Mouse (Mus musculus) liver, embryonic 12.5 days (tissue): ENCODE data around the gene Fgf14. TPM values are rescaled to one million over a fixed set of nuclear protein-coding genes. Genes with fewer than 3 reads are reported as not detected.
"Not testable (repeated sequence)": the region's sequence is repeated elsewhere in the genome, so short reads cannot be mapped to it uniquely, and the experiment has no call there.

ENCODE experiments used
- ATAC-seq: fragments of 200-750 bp; cut with Nextera tagmentation; 2 replicates; pipeline ENCODE4 v1.8.0; 2017; ENCODE audit warnings: moderate number of reproducible peaks, mild to moderate bottlenecking, moderate library complexity
- H3K27ac ChIP-seq: fragments of 300-500 bp; sonication (generic); 2 replicates; pipeline ENCODE4 v1.5.1; 2016; ENCODE audit warnings: mild to moderate bottlenecking
- H3K27me3 ChIP-seq: fragments of 300-500 bp; sonication (generic); replicated peaks from 2 replicates; pipeline ENCODE4 v1.6.1; 2016; ENCODE audit warnings: mild to moderate bottlenecking, moderate library complexity
- H3K36me3 ChIP-seq: fragments of 300-500 bp; sonication (generic); 2 replicates; pipeline ENCODE4 v1.6.1; 2016; ENCODE audit warnings: mild to moderate bottlenecking, moderate library complexity
- H3K4me1 ChIP-seq: fragments of 300-500 bp; sonication (generic); 2 replicates; pipeline ENCODE4 v1.6.1; 2016
- H3K4me2 ChIP-seq: fragments of 300-500 bp; sonication (generic); 2 replicates; pipeline ENCODE4 v1.6.1; 2016; ENCODE audit warnings: mild to moderate bottlenecking, moderate library complexity
- H3K4me3 ChIP-seq: fragments of 300-500 bp; sonication (generic); 2 replicates; pipeline ENCODE4 v1.5.1; 2016; ENCODE audit warnings: mild to moderate bottlenecking, moderate library complexity
- H3K9ac ChIP-seq: fragments of 300-500 bp; sonication (generic); 2 replicates; pipeline ENCODE4 v1.6.1; 2016; ENCODE audit warnings: mild to moderate bottlenecking, moderate library complexity
- H3K9me3 ChIP-seq: fragments of 300-500 bp; sonication (generic); replicated peaks from 2 replicates; pipeline ENCODE4 v1.6.1; 2016; ENCODE audit warnings: mild to moderate bottlenecking, moderate library complexity
- WGBS: fragments of 180-500 bp; shearing (Covaris S2); methylation state at CpG from one replicate; pipeline ENCODE4 v1.1.7; 2016; ENCODE audit not compliant: insufficient replicate concordance; 5-methylcytosine and 5-hydroxymethylcytosine counted together
- polyA plus RNA-seq: library from polyadenylated mRNA; unstranded; fragments of >200 nt; fragmentation: Nextera tagmentation; extraction: Ambion mirVana; gene quantifications from 2 replicates; pipeline ENCODE4 v1.2.1, GENCODE M21; 2016

Gene Fgf14
- polyA plus RNA-seq, 1 experiment from 2014 or later: 0.06 TPM

DNA sequence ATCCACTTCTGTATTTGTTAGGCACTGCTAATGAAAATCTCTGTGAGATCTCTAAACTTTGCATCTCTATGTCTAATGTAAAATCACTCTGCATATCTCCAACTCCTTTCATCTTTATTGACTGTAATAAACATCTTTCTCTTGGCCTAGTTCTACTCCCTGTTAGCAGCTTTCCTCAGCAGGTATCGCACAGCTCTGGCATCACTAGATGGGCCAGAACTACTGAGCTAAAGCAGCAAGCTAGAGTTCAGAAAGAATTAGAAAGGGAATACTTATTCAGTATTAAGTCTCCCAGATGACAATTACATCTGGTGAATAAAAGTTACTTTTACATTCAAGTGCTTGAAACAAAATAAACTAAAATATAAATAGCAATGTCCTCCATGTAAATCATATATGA lies 221.8 kb downstream of the Fgf14 start:
- no peak for ATAC-seq
- no peak overlapping the region for H3K4me2 ChIP-seq
- H3K27ac ChIP-seq: no peak overlapping the region
- no peaks in the 10 kb centered on the region for H3K27me3 ChIP-seq
- no peak overlapping the region for H3K4me3 ChIP-seq
- H3K36me3 ChIP-seq: no peaks in the 10 kb centered on the region
- no peaks in the 10 kb centered on the region for H3K4me1 ChIP-seq
- H3K9me3 ChIP-seq: no peaks in the 10 kb centered on the region
- 76% methylated on average over 1 of the region's 1 CpGs for WGBS
- no peak overlapping the region for H3K9ac ChIP-seq

DNA sequence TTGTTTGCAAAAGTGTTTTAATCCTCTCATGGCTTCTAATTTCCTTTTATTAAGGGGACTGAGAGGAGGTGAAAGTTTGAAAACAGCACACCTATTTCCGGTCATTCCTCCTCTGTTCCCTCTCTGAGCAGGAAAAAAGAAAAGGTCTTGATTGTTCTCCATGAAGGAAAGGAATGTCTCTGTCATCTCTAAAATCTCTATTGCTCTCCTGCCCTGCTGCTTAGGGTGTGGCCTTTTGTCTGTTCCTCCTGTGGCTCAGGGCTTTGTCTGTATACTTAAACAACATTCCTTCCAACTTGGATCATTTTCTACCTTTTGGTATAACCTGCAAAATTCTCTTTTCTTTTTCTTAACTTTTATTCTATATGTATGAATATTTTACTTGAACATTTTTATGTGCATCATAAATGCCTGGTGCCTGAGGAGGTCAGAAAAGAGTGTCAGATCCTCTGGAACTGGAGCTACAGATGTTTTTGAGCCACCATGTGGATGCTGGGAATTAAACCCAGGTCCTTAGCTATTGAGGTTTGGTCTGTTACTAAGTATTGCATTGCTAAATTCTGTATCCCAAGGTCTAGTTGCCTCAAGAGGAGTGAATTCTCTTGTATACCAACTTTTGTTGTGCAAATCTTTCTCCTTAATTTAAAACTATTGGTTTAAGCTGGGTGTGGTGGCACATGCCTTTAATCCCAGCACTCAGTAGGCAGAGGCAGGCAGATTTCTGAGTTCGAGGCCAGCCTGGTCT lies 230.7 kb downstream of the Fgf14 start:
- Histone ChIP-seq H3K9me3 (no peaks in the 10 kb centered on the region), H3K27ac (no peak overlapping the region), H3K27me3 (no peaks in the 10 kb centered on the region), H3K4me3 (no peak overlapping the region), H3K4me2 (no peak overlapping the region), H3K36me3 (no peaks in the 10 kb centered on the region), H3K9ac (no peak overlapping the region), H3K4me1 (no peaks in the 10 kb centered on the region)
- WGBS: 30% methylated on average over 2 of the region's 2 CpGs
- ATAC-seq: no peak

DNA sequence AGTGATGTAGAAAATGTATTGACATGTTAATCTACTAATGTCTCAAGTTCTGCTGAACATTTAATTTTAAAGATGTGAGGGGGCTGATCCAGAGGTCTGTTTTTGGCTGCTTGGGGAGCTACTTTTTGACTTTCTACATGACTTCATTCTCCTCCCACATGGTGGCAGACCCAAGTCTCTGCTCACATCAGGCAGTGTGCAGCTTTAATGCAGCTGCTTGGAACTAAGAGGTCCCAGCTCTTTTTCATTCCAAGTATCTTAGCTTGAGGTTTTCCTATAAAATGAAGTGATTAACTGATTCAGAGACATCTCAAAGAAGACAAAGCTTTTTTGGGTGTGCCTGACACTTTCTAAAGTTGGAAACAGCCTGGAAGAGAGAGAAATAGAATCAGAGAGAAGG lies 232.1 kb downstream of the Fgf14 start:
- no peak overlapping the region for H3K27ac ChIP-seq
- ATAC-seq: no peak
- no peaks in the 10 kb centered on the region for H3K27me3 ChIP-seq
- H3K36me3 ChIP-seq: no peaks in the 10 kb centered on the region
- H3K9me3 ChIP-seq: no peaks in the 10 kb centered on the region
- H3K4me2 ChIP-seq: no peak overlapping the region
- no peak overlapping the region for H3K4me3 ChIP-seq
- H3K9ac ChIP-seq: no peak overlapping the region
- no peaks in the 10 kb centered on the region for H3K4me1 ChIP-seq

DNA sequence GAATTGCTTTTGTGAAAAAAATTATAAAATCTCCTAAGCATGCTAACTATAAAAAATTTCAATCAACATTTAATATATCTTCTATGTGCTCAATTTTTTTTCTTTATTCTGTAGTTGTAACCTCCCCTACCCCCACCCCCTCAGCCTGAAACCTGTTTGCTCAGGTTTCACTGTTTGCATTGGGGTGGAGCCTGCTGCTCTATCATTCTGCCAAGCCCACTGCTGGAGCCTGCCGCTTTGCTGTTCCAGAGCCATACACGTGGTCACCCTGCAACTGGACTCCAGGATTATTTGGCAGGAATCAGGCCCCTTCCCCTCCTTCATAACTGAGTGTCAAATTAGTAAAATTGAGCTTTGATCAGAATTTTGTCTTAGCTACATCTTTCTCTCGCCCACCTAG lies 237.6 kb downstream of the Fgf14 start:
- not testable (repeated sequence) for H3K9ac ChIP-seq, H3K4me3 ChIP-seq, H3K27me3 ChIP-seq, ATAC-seq, H3K9me3 ChIP-seq, H3K36me3 ChIP-seq, H3K4me2 ChIP-seq, H3K27ac ChIP-seq, H3K4me1 ChIP-seq
- WGBS: 26% methylated on average over 3 of the region's 3 CpGs

DNA sequence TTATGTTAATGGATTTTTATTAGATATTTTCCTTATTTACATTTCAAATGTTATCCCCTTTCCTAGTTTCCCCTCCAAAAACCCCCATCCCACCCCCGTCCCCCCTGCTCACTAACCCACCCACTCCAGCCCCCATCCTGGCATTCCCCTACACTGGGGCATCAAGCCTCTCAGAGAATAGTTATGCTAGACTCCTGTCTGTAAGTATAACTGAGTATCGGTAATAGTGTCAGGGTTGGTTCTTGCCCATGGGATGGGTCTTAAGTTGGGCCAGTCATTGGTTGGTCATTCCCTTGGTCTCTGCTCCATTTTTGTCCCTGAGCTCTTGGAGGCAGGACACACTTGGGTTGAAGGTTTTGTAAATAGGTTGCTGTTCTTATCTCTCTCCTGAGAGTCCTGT lies 265.0 kb downstream of the Fgf14 start:
- H3K4me1 ChIP-seq: no peaks in the 10 kb centered on the region
- H3K9ac ChIP-seq: no peak overlapping the region
- H3K4me2 ChIP-seq: no peak overlapping the region
- H3K9me3 ChIP-seq: no peaks in the 10 kb centered on the region
- no peak for ATAC-seq
- 57% methylated on average over 2 of the region's 2 CpGs for WGBS
- H3K36me3 ChIP-seq: no peaks in the 10 kb centered on the region
- H3K4me3 ChIP-seq: no peak overlapping the region
- H3K27ac ChIP-seq: no peak overlapping the region
- H3K27me3 ChIP-seq: no peaks in the 10 kb centered on the region

DNA sequence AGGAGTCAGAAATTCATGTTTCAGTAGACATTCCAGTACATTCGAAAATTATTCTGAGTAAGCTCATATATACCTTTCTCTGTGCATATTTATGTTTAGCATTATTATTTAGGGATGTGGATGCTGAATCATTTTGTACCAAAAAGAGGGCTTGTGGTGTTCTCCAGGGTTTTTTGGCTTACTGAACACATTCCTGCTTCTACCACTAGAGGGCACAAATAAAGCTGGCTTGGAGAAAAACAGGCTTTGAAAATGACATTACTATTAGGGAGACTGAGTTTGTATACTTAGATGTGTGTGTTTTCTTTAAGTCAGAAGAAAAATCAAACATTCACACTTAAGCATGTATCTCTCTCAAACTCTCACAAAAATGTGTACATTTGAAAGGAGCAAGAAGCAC lies 266.0 kb downstream of the Fgf14 start:
- Histone ChIP-seq H3K9ac (no peak overlapping the region), H3K4me1 (no peaks in the 10 kb centered on the region), H3K27me3 (no peaks in the 10 kb centered on the region), H3K4me3 (no peak overlapping the region), H3K36me3 (no peaks in the 10 kb centered on the region), H3K9me3 (no peaks in the 10 kb centered on the region), H3K4me2 (no peak overlapping the region), H3K27ac (no peak overlapping the region)
- no peak for ATAC-seq
- WGBS: 0% methylated on average over 1 of the region's 1 CpGs

DNA sequence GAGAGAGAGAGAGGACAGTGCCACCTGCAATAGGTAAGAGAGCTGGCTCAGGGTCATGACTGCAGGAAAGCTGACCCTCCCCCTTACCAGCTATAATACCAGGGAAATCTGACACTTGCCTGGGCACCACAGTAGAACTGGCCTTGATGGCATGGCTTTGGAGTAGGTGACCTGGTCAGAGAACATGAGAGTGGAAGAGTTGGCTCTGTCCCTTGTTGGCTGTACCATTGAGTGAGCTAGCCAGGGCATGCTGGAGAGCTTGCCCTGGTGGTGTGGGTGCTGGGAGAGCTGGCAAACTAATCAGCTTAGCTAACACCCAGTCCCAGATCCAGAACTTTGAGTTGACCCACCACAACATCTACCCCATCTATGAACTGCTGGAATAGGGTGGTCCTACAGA lies 348.5 kb downstream of the Fgf14 start:
- no peak overlapping the region for H3K27ac ChIP-seq
- no peak overlapping the region for H3K4me2 ChIP-seq
- no peaks in the 10 kb centered on the region for H3K27me3 ChIP-seq
- no peak overlapping the region for H3K9ac ChIP-seq
- H3K36me3 ChIP-seq: no peaks in the 10 kb centered on the region
- no peak for ATAC-seq
- no peak overlapping the region for H3K4me3 ChIP-seq
- H3K9me3 ChIP-seq: no peaks in the 10 kb centered on the region
- no peaks in the 10 kb centered on the region for H3K4me1 ChIP-seq

DNA sequence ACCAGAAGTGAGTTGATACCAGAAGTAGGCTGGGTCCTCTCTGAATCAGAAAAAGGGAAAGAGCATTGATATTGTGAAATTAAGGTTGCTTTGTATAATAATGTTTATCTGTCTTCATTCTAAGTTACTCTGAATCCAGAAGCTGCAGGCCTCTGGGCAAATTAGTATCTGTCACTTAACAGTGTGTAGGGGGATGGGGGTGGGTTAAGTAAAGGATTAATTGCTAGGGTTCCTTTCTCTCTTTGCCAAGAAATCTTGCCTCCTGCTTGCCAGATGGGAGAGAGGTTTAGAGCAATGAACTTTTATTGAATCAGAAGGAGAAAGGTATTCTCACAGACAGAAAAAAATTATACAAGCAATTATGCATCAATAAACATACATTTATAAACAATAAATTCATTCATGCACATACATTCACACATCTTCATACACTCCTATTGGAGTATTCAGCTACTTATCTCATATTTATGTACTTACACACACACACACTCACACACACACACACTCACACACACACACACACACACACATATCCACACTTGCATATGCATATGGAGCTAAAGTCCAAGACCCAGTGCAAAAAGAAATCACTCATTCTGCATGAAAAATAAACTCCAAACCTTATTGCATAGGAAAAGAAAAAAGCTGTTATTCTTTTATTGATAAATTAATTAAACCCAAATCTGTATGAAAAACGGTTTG lies 357.8 kb downstream of the Fgf14 start:
- ATAC-seq: no peak
- 33% methylated on average over 1 of the region's 1 CpGs for WGBS
- Histone ChIP-seq H3K4me2 (no peak overlapping the region), H3K36me3 (no peaks in the 10 kb centered on the region), H3K27me3 (no peaks in the 10 kb centered on the region), H3K9me3 (no peaks in the 10 kb centered on the region), H3K4me3 (no peak overlapping the region), H3K9ac (no peak overlapping the region), H3K27ac (no peak overlapping the region), H3K4me1 (no peaks in the 10 kb centered on the region)

DNA sequence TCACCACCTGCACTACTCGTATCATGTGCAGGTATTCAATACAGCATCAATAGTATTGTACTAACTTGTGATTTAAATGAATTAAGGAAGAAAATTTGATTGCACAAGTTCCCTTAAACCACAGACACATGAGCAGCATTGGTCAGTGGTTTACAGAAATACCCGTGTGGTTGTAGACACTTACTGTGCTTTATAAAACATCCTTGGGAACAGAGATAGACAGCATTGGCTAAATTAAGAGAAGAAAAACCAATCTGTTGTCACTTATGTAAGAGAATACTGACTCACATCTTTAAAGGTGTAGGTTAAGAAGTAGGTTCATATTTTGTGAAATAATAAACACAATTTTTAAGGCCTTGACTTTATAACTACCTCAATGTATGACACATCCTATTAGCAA lies 361.4 kb downstream of the Fgf14 start:
- Histone ChIP-seq H3K4me2 (no peak overlapping the region), H3K9me3 (no peaks in the 10 kb centered on the region), H3K27ac (no peak overlapping the region), H3K27me3 (no peaks in the 10 kb centered on the region), H3K36me3 (no peaks in the 10 kb centered on the region), H3K4me3 (no peak overlapping the region), H3K9ac (no peak overlapping the region), H3K4me1 (no peaks in the 10 kb centered on the region)
- 56% methylated on average over 2 of the region's 2 CpGs for WGBS
- ATAC-seq: no peak

DNA sequence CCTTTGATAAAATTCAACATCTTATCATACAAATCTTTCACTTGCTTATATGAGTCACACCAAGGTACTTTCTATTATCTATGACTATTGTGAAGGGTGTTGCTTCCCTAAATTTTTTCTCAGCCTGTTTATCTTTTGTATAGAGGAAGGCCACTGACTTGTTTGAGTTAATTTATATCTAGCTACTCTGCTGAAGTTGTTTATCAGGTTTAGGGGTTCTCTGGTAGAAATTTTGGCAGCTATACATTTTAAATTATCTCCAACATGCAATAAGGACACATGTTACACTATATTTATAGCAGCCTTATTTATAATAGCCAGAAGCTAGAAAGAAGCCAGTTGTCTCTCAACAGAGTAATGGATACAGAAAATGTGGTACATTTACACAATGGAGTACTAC lies 389.9 kb downstream of the Fgf14 start:
- no peak overlapping the region for H3K9ac ChIP-seq
- no peaks in the 10 kb centered on the region for H3K27me3 ChIP-seq
- H3K4me3 ChIP-seq: no peak overlapping the region
- H3K4me2 ChIP-seq: no peak overlapping the region
- no peaks in the 10 kb centered on the region for H3K36me3 ChIP-seq
- no peak for ATAC-seq
- H3K9me3 ChIP-seq: no peaks in the 10 kb centered on the region
- H3K27ac ChIP-seq: no peak overlapping the region
- H3K4me1 ChIP-seq: no peaks in the 10 kb centered on the region

DNA sequence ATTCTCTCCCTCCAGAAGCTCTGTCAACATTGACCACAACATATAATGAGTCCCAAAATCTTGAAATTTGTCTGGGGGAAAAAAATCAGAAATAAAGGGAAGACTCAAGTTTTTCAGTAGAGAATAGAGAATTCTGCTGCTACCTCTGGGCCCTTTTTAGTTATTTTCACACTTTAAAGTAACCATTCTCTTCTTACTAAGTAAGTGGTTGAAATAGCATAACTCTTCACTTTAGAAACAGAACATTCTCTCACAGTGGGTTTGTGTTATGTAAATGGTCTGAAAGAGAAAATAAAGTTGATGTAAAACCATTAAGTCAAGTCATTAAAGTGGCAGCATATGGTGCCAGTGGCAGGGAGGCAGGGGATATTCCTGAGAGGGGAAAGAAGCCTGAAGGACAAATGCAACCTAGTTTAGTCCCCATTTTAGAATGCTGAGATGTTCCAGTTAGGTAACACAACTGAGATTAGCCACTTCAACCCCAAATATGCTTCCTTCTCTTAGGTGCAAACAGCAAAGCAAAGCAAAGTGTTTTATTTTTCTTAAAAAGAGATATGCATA lies 398.5 kb downstream of the Fgf14 start:
- Histone ChIP-seq H3K9me3 (no peaks in the 10 kb centered on the region), H3K27ac (no peak overlapping the region), H3K4me2 (no peak overlapping the region), H3K4me1 (no peaks in the 10 kb centered on the region), H3K27me3 (no peaks in the 10 kb centered on the region), H3K9ac (no peak overlapping the region), H3K4me3 (no peak overlapping the region), H3K36me3 (no peaks in the 10 kb centered on the region)
- ATAC-seq: no peak

DNA sequence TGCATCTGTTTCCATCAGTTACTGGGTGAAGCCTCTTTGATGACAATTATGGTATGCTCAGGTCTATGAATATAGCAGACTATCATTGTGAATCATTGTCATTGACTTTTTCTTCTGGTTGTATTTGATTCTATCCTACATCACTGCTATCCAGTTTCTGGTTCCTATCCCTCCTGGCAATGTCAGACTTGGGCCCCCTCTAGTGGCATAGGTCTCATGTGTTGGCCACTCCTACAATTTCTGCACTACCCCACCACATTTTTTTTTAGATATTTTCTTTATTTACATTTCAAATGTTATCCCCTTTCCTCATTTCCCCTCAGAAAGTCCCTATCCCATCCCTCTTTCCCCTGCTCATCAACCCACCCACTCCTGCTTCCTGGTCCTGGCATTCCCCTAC lies 409.9 kb downstream of the Fgf14 start:
- ATAC-seq: no peak
- no peak overlapping the region for H3K4me3 ChIP-seq
- H3K27ac ChIP-seq: no peak overlapping the region
- H3K4me1 ChIP-seq: no peaks in the 10 kb centered on the region
- H3K27me3 ChIP-seq: no peaks in the 10 kb centered on the region
- H3K9me3 ChIP-seq: no peaks in the 10 kb centered on the region
- H3K36me3 ChIP-seq: no peaks in the 10 kb centered on the region
- no peak overlapping the region for H3K4me2 ChIP-seq
- no peak overlapping the region for H3K9ac ChIP-seq

DNA sequence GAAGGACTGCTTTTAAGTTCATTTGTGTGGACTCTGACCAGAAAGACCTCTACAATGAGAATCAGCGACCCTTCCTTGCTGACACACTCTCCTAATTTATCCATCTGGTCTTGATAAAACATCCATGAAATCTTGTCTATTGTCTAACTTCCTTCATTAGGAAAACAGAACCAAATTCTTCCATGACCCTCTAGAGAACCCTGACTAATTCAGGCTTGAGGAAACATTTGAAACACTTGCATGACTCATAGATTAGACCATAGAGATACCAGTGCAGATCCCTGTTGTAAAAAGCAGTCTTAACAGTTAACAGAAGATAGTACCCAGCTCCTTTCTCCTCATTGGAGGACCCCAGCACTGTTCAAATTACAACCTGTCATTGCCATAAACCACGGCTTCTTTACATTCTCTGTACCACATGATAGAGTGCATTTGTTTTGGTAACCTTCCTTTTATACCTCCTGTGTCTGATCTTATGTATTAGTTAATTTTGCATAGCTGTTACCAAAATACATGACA lies 412.3 kb downstream of the Fgf14 start:
- H3K4me2 ChIP-seq: no peak overlapping the region
- no peaks in the 10 kb centered on the region for H3K36me3 ChIP-seq
- no peaks in the 10 kb centered on the region for H3K4me1 ChIP-seq
- 34% methylated on average over 2 of the region's 2 CpGs for WGBS
- H3K4me3 ChIP-seq: no peak overlapping the region
- H3K27ac ChIP-seq: no peak overlapping the region
- no peak for ATAC-seq
- no peaks in the 10 kb centered on the region for H3K27me3 ChIP-seq
- H3K9me3 ChIP-seq: no peaks in the 10 kb centered on the region
- H3K9ac ChIP-seq: no peak overlapping the region
